Mouse (Mus musculus): ENCODE data around the gene Supt4a.

Supt4a gene

GRCm38 (mm10) chr11:87715999-87716398, 21.4 kb upstream of the Supt4a start:
- ChIA-PET POLR2A (interaction anchor here (0.6 to 1.9 kb wide), 16 partner anchors 10 to 290 kb away, joined by 3 to 9 read pairs (median 4); partner anchors contain the start of genes Rnf43 (in 1 of the 4), Supt4a (in 1 of the 4) and Tspoap1 (in 1 of the 4)), CTCF (interaction anchor here (0.6 to 1.2 kb wide), 15 partner anchors 8 to 202 kb away, joined by 3 to 4 read pairs (median 3); partner anchors contain the start of gene Rnf43 (in 1 of the 4))

- ChIA-PET POLR2A (interaction anchor here in 2 of 4 experiments (0.6 to 3.8 kb wide), 13 partner anchors 8 to 140 kb away, joined by 3 to 21 read pairs (median 4); partner anchors contain the start of genes Mtmr4 (in 1 of the 2) and Supt4a (in 1 of the 2)), CTCF (interaction anchor here in 2 of 4 experiments (1.0 to 2.5 kb wide), 6 partner anchors 9 to 91 kb away, joined by 3 to 9 read pairs (median 4); partner anchors contain the start of gene Rnf43 (in 1 of the 2))
Measured at GRCm38 (mm10) chr11:87719526-87719925, 17.8 kb upstream of the Supt4a start.

- ChIA-PET CTCF (interaction anchor here (0.5 to 2.5 kb wide), 35 partner anchors 9 to 545 kb away, joined by 3 to 10 read pairs (median 4); partner anchors contain the start of genes Rnf43 (in 4 of the 4) and Supt4a (in 1 of the 4)), POLR2A (interaction anchor here (0.5 to 3.8 kb wide), 40 partner anchors 8 to 316 kb away, joined by 3 to 21 read pairs (median 3); partner anchors contain the start of genes Mtmr4 (in 1 of the 4), Rnf43 (in 1 of the 4) and Supt4a (in 1 of the 4))
Measured at GRCm38 (mm10) chr11:87720324-87720723, 17.0 kb upstream of the Supt4a start.

- CTCF ChIA-PET, result interaction anchor here (0.5 to 2.5 kb wide), 32 partner anchors 8 to 545 kb away, joined by 3 to 10 read pairs (median 4); partner anchors contain the start of genes Rnf43 (in 4 of the 4) and Supt4a (in 1 of the 4)
- POLR2A ChIA-PET, result interaction anchor here (0.5 to 3.8 kb wide), 37 partner anchors 8 to 1483 kb away, joined by 3 to 21 read pairs (median 3); partner anchors contain the start of genes Mtmr4 (in 1 of the 4), Rnf43 (in 1 of the 4) and Supt4a (in 1 of the 4)
Measured at GRCm38 (mm10) chr11:87720839-87721238, 16.5 kb upstream of the Supt4a start.

GRCm38 (mm10) chr11:87722168-87722567, 15.2 kb upstream of the Supt4a start:
- POLR2A ChIA-PET, result interaction anchor here in 1 of 4 experiments (2.1 to 3.8 kb wide), 2 partner anchors 9 to 12 kb away, joined by 6 to 21 read pairs; no protein-coding TSS in a partner anchor
- CTCF ChIA-PET, result interaction anchor here in 1 of 4 experiments (2.5 kb wide), 1 partner anchor 60 kb away, joined by 9 read pairs; the partner anchor contains the start of gene Rnf43

- ChIA-PET POLR2A (interaction anchor here in 2 of 4 experiments (1.4 to 3.8 kb wide), 4 partner anchors 9 to 27 kb away, joined by 3 to 21 read pairs (median 6); partner anchors contain the start of gene Supt4a (in 1 of the 2)), CTCF (interaction anchor here in 1 of 4 experiments (0.7 kb wide), 1 partner anchor 30 kb away, joined by 3 read pairs; no protein-coding TSS in a partner anchor)
Measured at GRCm38 (mm10) chr11:87722891-87723290, 14.5 kb upstream of the Supt4a start.

GRCm38 (mm10) chr11:87725515-87725914, 11.8 kb upstream of the Supt4a start:
- ChIA-PET POLR2A (interaction anchor here (0.7 to 3.0 kb wide), 9 partner anchors 9 to 291 kb away, joined by 3 to 13 read pairs (median 3); partner anchors contain the start of gene Supt4a (in 2 of the 4)), CTCF (no interaction called here)

GRCm38 (mm10) chr11:87725964-87726562, 11.3 kb upstream of the Supt4a start:
- CTCF ChIA-PET, result no interaction called here
- POLR2A ChIA-PET, result interaction anchor here in 3 of 4 experiments (0.7 to 3.0 kb wide), 10 partner anchors 8 to 292 kb away, joined by 3 to 13 read pairs (median 3); partner anchors contain the start of gene Supt4a (in 1 of the 3)

- POLR2A ChIA-PET, result interaction anchor here in 2 of 4 experiments (0.6 to 3.0 kb wide), 9 partner anchors 8 to 320 kb away, joined by 3 to 16 read pairs (median 4); partner anchors contain the start of genes Supt4a (in 2 of the 2) and Srsf1 (in 1 of the 2)
- CTCF ChIA-PET, result interaction anchor here in 2 of 4 experiments (0.5 to 0.9 kb wide), 3 partner anchors 9 to 87 kb away, joined by 3 to 6 read pairs (median 5); no protein-coding TSS in a partner anchor
Measured at GRCm38 (mm10) chr11:87727021-87727420, 10.3 kb upstream of the Supt4a start.

- POLR2A ChIA-PET, result interaction anchor here in 2 of 4 experiments (0.6 to 4.7 kb wide), 10 partner anchors 9 to 320 kb away, joined by 3 to 17 read pairs (median 4); partner anchors contain the start of genes Supt4a (in 2 of the 2) and Srsf1 (in 1 of the 2)
Measured at GRCm38 (mm10) chr11:87727471-87727870, 9.9 kb upstream of the Supt4a start.

GRCm38 (mm10) chr11:87728850-87729592, 8.3 kb upstream of the Supt4a start:
- ChIA-PET POLR2A (interaction anchor here in 3 of 4 experiments (0.6 to 4.7 kb wide), 16 partner anchors 8 to 324 kb away, joined by 3 to 17 read pairs (median 4); partner anchors contain the start of genes Supt4a (in 1 of the 3) and Tex14 (in 1 of the 3)), CTCF (interaction anchor here (0.6 to 2.0 kb wide), 6 partner anchors 8 to 141 kb away, joined by 3 to 10 read pairs (median 4); no protein-coding TSS in a partner anchor)

More at GRCm38 (mm10) chr11:87727471-87727870, 9.9 kb upstream of the Supt4a start:
- CTCF ChIA-PET, result interaction anchor here in 2 of 4 experiments (0.6 to 0.9 kb wide), 2 partner anchors 10 to 88 kb away, joined by 3 to 6 read pairs; no protein-coding TSS in a partner anchor

- POLR2A ChIA-PET, result interaction anchor here in 3 of 4 experiments (0.6 to 4.7 kb wide), 13 partner anchors 7 to 324 kb away, joined by 3 to 21 read pairs (median 4); partner anchors contain the start of genes Supt4a (in 1 of the 3) and Tex14 (in 1 of the 3)
- CTCF ChIA-PET, result interaction anchor here (0.6 to 2.0 kb wide), 6 partner anchors 9 to 543 kb away, joined by 3 to 10 read pairs (median 4); no protein-coding TSS in a partner anchor
Measured at GRCm38 (mm10) chr11:87729593-87730185, 7.7 kb upstream of the Supt4a start.

- CTCF ChIA-PET, result interaction anchor here in 2 of 4 experiments (0.5 to 2.0 kb wide), 3 partner anchors 10 to 50 kb away, joined by 3 to 7 read pairs (median 3); no protein-coding TSS in a partner anchor
- POLR2A ChIA-PET, result interaction anchor here in 3 of 4 experiments (0.5 to 4.7 kb wide), 17 partner anchors 9 to 605 kb away, joined by 3 to 21 read pairs (median 3); partner anchors contain the start of genes Tspoap1 (in 2 of the 3) and Mtmr4 (in 1 of the 3)
Measured at GRCm38 (mm10) chr11:87730652-87731310, 6.6 kb upstream of the Supt4a start.

GRCm38 (mm10) chr11:87734346-87734745, 3.0 kb upstream of the Supt4a start:
- ChIA-PET CTCF (interaction anchor here in 1 of 4 experiments (0.8 kb wide), 1 partner anchor 18 kb away, joined by 3 read pairs; no protein-coding TSS in a partner anchor), POLR2A (interaction anchor here (0.6 to 2.6 kb wide), 14 partner anchors 9 to 143 kb away, joined by 3 to 9 read pairs (median 4); partner anchors contain the start of genes Mtmr4 (in 1 of the 4) and Tspoap1 (in 1 of the 4))

GRCm38 (mm10) chr11:87735691-87736090, 1.7 kb upstream of the Supt4a start:
- ChIA-PET POLR2A (interaction anchor here in 2 of 4 experiments (1.3 to 3.8 kb wide), 9 partner anchors 8 to 140 kb away, joined by 3 to 85 read pairs (median 9); partner anchors contain the start of gene Tspoap1 (in 1 of the 2)), CTCF (no interaction called here)

GRCm38 (mm10) chr11:87736647-87737134, 661 bp upstream of the Supt4a start:
- POLR2A ChIA-PET, result interaction anchor here (0.5 to 3.8 kb wide), 56 partner anchors 9 to 1128 kb away, joined by 3 to 85 read pairs (median 5); partner anchors contain the start of genes Tspoap1 (in 2 of the 4), Akap1 (in 1 of the 4), Mtmr4 (in 1 of the 4) and Prr11 (in 1 of the 4)
- CTCF ChIA-PET, result interaction anchor here in 3 of 4 experiments (0.6 to 1.7 kb wide), 11 partner anchors 10 to 501 kb away, joined by 3 to 10 read pairs (median 4); no protein-coding TSS in a partner anchor

Data from embryonic stem cell, embryonic (primary cell).